Mouse (Mus musculus): ENCODE data around the gene Zbtb9. TPM values are rescaled to one million over a fixed set of nuclear protein-coding genes. Genes with fewer than 3 reads are reported as not detected.

The Zbtb9 gene
- 17.3 TPM for polyA plus RNA-seq (2014; fragmentation: Illumina TruSeq; extraction: RNeasy Lipid Tissue Mini Kit (QIAGEN cat#74804))

DNA sequence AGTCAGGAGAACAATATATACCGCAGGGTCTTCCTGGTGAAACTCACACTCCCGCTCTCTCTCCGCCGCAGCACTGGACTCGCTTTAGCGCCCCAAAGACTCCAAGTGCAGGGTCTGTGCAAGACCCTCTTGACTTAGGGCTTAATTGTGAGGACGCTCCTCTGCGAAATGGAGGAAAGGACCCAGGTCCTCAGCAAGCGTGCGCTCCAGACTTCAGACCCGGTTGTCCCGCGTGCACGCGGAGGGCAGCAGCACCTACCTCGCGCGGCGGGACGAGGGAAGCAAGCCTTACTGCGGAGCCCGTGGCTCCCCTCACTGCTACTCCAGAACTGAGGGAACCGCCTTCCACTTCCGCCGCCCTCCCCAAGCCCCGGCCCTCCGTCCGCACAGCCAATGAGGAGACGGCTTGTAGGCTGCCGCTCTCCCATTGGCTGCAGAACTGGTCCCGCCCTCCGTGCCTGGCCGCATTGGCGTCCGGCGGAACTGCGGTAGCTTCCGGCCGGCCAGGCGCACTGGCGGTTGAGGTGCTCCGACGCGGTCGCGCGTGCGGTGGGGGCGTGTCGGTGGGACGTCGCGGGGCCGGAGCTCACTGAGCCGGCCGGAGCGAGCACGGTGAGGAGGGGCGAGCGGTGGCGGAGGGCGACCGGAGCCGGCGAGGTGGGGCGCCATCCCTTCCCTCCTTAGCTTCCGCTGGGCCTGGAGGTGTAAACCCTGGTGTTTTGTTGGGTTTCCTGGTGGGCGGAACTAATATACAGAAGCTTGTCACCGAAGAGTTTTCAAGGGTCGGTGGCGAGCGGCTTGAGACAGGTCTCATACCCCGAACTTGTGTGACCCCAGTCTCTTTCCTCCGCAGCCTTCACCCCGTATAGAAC, at the start of gene Zbtb9:
Gene Zbtb9, plus strand, starts transcription at position 465 of the 872 bp plus-strand sequence.

GRCm38 (mm10) chr17:26932839-26933398, 40.0 kb upstream of the Zbtb9 start, which contains the start of gene Phf1:
Phf1 (plus strand) TSS chr17:26933052.

DNA sequence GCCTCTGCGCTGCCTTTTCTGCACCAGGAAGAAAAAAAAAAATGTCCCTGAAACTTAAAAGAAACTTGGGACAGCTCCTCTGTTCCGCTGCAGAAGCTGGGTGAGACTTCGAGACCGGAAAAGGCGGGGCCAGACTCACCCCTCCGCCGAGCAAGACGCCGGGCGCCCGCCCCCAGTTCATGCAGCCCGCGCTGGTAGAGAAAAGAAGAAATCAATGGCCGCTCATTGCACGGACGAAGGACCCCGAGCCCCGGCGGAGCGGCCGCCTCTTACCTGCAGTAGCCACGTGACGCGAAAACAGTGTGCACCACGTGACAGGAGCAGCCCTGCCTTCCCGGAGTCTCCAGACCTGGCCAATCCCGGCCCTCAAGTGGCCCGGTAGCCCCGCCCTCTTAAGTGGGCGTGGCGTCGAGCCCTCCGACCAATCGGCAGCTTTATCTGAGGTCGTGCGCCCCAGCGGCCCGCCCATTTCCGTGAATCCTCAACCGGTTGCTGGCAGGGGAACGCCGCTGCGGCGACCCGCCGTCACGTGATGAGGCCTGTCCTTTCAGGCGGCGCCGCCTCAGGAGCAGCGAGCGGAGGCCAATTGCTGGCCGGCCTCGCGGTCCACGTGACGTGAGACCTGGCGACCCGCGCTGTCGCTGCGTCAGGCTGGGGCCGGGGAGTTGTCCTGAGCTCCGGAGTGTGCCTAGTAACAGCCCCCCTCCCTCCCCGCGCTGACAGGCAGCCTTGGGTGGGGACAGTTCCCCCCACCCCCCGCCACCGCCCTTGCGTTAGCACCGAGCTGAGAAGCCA, 33.6 kb upstream of the Zbtb9 start, which contains the start of gene Cuta:
Gene Cuta, minus strand, starts transcription at position 392 of the 795 bp plus-strand sequence.

DNA sequence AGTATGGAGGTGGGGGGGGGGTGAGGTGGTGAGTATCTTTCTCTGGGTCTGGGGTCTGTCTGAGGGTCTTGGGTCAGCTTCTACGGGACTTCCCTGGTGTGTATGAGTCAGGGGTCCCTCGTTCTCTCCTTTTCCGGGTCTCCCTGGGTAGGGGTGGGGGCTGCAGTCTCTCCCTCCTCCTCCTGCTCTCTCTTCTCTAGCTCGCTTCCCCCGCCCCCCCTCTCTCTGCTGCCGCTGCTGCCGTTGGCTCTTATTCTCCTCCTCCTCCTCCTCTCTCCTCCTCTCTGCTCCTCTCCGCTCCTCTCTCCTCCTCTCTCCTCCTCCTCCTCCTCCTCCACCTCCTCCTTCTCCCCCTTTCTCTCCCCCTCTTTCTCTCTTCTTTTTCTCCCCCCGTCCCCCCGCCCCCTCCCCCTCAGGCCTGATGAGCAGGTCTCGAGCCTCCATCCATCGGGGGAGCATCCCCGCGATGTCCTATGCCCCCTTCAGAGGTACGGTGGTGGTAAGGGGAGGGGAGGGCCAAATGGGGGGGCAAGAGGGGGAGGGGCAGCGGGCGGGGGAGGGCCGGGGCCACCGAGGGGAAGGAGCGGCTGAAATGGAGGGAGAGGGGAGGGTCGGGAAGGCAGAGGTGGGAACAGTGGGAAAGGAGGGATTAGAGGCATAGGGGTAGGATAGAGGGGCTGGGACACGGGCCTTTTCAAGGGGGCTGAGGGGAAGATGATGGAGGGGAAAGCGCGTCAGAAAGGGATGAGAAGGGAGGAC, 31.8 kb upstream of the Zbtb9 start, which contains the start of gene Syngap1:
Gene Syngap1, plus strand, starts transcription at position 223 of the 759 bp plus-strand sequence.

DNA sequence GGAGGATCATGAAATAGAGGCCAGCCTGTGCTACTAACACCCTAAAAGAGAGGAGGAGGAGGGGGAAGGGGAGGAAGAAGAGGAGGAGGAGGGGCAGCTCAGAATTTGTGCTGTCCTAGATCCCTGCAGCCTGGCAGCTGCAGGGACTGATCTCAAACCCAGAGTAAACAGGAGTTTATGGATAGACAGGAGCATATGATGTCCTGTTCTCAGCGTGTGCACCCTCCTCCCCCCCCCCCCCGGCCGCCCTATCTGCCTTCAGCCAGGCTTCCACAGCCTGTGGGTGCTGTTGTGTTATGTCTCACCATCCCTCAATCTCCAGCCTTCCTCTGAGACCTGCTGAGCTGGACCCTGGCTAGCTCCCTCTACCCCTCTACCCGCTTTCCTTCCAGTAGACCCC, 55.9 kb downstream of the Zbtb9 start, which contains the start of gene Bak1:
Gene Bak1, minus strand, starts transcription at position 101 of the 400 bp plus-strand sequence.

GRCm38 (mm10) chr17:27056812-27057516, 84.0 kb downstream of the Zbtb9 start, which contains the start of gene Itpr3:
Itpr3 (plus strand) TSS chr17:27057304.

Other genes with a start within 250 kb of the Zbtb9 start
- 16.7 TPM for gene Bnip1, start 192.1 kb upstream of the Zbtb9 start, polyA plus RNA-seq (2014; fragmentation: Illumina TruSeq; extraction: RNeasy Lipid Tissue Mini Kit (QIAGEN cat#74804))
- not detected for gene Nkx2-5, start 128.2 kb upstream of the Zbtb9 start, polyA plus RNA-seq (2014; fragmentation: Illumina TruSeq; extraction: RNeasy Lipid Tissue Mini Kit (QIAGEN cat#74804))
- gene Kifc5b, start 56.1 kb upstream of the Zbtb9 start, polyA plus RNA-seq (2014; fragmentation: Illumina TruSeq; extraction: RNeasy Lipid Tissue Mini Kit (QIAGEN cat#74804)) = 0.31 TPM
- gene Phf1, start 40.1 kb upstream of the Zbtb9 start, polyA plus RNA-seq (2014; fragmentation: Illumina TruSeq; extraction: RNeasy Lipid Tissue Mini Kit (QIAGEN cat#74804)) = 1.8 TPM
- gene Cuta, start 33.6 kb upstream of the Zbtb9 start, polyA plus RNA-seq (2014; fragmentation: Illumina TruSeq; extraction: RNeasy Lipid Tissue Mini Kit (QIAGEN cat#74804)) = 11.3 TPM
- gene Syngap1, start 31.9 kb upstream of the Zbtb9 start, polyA plus RNA-seq (2014; fragmentation: Illumina TruSeq; extraction: RNeasy Lipid Tissue Mini Kit (QIAGEN cat#74804)) = 1.2 TPM
- 1.3 TPM for gene Bak1, start 55.8 kb downstream of the Zbtb9 start, polyA plus RNA-seq (2014; fragmentation: Illumina TruSeq; extraction: RNeasy Lipid Tissue Mini Kit (QIAGEN cat#74804))
- 0.37 TPM for gene Itpr3, start 84.1 kb downstream of the Zbtb9 start, polyA plus RNA-seq (2014; fragmentation: Illumina TruSeq; extraction: RNeasy Lipid Tissue Mini Kit (QIAGEN cat#74804))
- 8.7 TPM for gene Uqcc2, start 160.7 kb downstream of the Zbtb9 start, polyA plus RNA-seq (2014; fragmentation: Illumina TruSeq; extraction: RNeasy Lipid Tissue Mini Kit (QIAGEN cat#74804))
- gene Ip6k3, start 194.6 kb downstream of the Zbtb9 start, polyA plus RNA-seq (2014; fragmentation: Illumina TruSeq; extraction: RNeasy Lipid Tissue Mini Kit (QIAGEN cat#74804)) = 0.26 TPM
- 1.2 TPM for gene Lemd2, start 231.3 kb downstream of the Zbtb9 start, polyA plus RNA-seq (2014; fragmentation: Illumina TruSeq; extraction: RNeasy Lipid Tissue Mini Kit (QIAGEN cat#74804))